Mouse (Mus musculus): Measurements from ENCODE around the gene Rgp1. TPM values are rescaled to one million over a fixed set of nuclear protein-coding genes. Genes with fewer than 3 reads are reported as not detected.

Rgp1 gene
- polyA plus RNA-seq, 1 experiment from 2014 or later = 21.0 TPM

- 87% methylated on average over 7 of the region's 7 CpGs for WGBS
- H3K27me3 ChIP-seq (ENCODE audit: low read depth, poor library complexity, severe bottlenecking) = peaks cover 31% of the 10 kb centered on the region
- H3K36me3 ChIP-seq = no peaks in the 10 kb centered on the region
- no peak for DNase-seq (ENCODE audit: low spot score)
- no peak overlapping the region for H3K27ac ChIP-seq (replicated peaks)
- H3K4me3 ChIP-seq = no peak overlapping the region
- H3K4me1 ChIP-seq = peaks cover 43% of the 10 kb centered on the region
- H3K9me3 ChIP-seq (replicated peaks) = no peaks in the 10 kb centered on the region
Observed at GRCm38 (mm10) chr4:43634621-43635374, 56.3 kb downstream of the Rgp1 start.

DNA sequence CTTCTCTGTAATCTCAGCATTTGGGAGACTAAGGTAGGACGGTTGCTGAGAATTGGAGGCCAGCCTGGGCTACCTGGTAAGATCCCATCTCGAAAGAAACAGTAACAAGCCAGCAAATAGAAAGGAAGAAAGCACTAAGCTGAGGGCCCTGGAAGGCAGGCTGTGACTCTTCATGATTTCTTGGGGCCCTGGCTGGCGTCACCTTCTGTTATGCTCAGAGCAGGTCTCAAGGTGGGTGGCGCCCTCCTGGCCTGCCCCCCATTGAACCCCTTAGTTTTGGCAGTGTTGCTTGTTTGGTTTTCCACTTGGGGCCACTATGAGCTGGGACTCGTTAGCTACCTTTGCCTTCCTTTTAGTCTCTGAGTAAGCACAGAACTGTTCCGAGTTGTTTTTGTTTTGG, 58.2 kb downstream of the Rgp1 start:
- H3K36me3 ChIP-seq = no peaks in the 10 kb centered on the region
- no peak for DNase-seq (ENCODE audit: low spot score)
- no peak overlapping the region for H3K4me3 ChIP-seq
- no peaks in the 10 kb centered on the region for H3K9me3 ChIP-seq (replicated peaks)
- H3K27me3 ChIP-seq (ENCODE audit: low read depth, poor library complexity, severe bottlenecking) = peaks cover 21% of the 10 kb centered on the region
- 79% methylated on average over 6 of the region's 6 CpGs for WGBS
- peaks cover 28% of the 10 kb centered on the region for H3K4me1 ChIP-seq
- no peak overlapping the region for H3K27ac ChIP-seq (replicated peaks)

Small RNAs within 50 kb of the gene (microRNA-seq; reads per million reads assigned to microRNA genes)
- not detected for gene Gm25262

Other genes with a start within 250 kb of the Rgp1 start
- 10.5 and 18.1 TPM in 2 replicates for gene Rusc2, start 196.7 kb upstream of the Rgp1 start, polyA plus RNA-seq (2016; fragmentation: Nextera tagmentation; extraction: Ambion mirVana)
- 0.14 and 0.25 TPM in 2 replicates for gene Fam166b, start 149.6 kb upstream of the Rgp1 start, polyA plus RNA-seq (2016; fragmentation: Nextera tagmentation; extraction: Ambion mirVana)
- 2.9 and 6.0 TPM in 2 replicates for gene Tesk1, start 136.8 kb upstream of the Rgp1 start, polyA plus RNA-seq (2016; fragmentation: Nextera tagmentation; extraction: Ambion mirVana)
- gene Cd72, start 124.1 kb upstream of the Rgp1 start, polyA plus RNA-seq (2016; fragmentation: Nextera tagmentation; extraction: Ambion mirVana) = 1.4 and 1.8 TPM in 2 replicates
- gene Sit1, start 95.0 kb upstream of the Rgp1 start, polyA plus RNA-seq (2016; fragmentation: Nextera tagmentation; extraction: Ambion mirVana) = not detected in 2 replicates
- 44.8 and 48.4 TPM in 2 replicates for gene Ccdc107, start 85.8 kb upstream of the Rgp1 start, polyA plus RNA-seq (2016; fragmentation: Nextera tagmentation; extraction: Ambion mirVana)
- 48.5 and 52.8 TPM in 2 replicates for gene Arhgef39, start 79.0 kb upstream of the Rgp1 start, polyA plus RNA-seq (2016; fragmentation: Nextera tagmentation; extraction: Ambion mirVana)
- gene Car9, start 71.7 kb upstream of the Rgp1 start, polyA plus RNA-seq (2016; fragmentation: Nextera tagmentation; extraction: Ambion mirVana) = 0.67 and 0.69 TPM in 2 replicates
- gene Tpm2, start 55.0 kb upstream of the Rgp1 start, polyA plus RNA-seq (2016; fragmentation: Nextera tagmentation; extraction: Ambion mirVana) = 41.6 and 44.5 TPM in 2 replicates
- gene Creb3, start 16.4 kb upstream of the Rgp1 start, polyA plus RNA-seq (2016; fragmentation: Nextera tagmentation; extraction: Ambion mirVana) = 43.1 and 49.1 TPM in 2 replicates
- gene Tln1, start 16.0 kb upstream of the Rgp1 start, polyA plus RNA-seq (2016; fragmentation: Nextera tagmentation; extraction: Ambion mirVana) = 43.3 and 47.2 TPM in 2 replicates
- gene Gba2, start 158 bp downstream of the Rgp1 start, polyA plus RNA-seq (2016; fragmentation: Nextera tagmentation; extraction: Ambion mirVana) = 26.7 and 31.6 TPM in 2 replicates
- gene Msmp, start 5.8 kb downstream of the Rgp1 start, polyA plus RNA-seq (2016; fragmentation: Nextera tagmentation; extraction: Ambion mirVana) = 0.32 and 0.74 TPM in 2 replicates
- 11.7 and 14.3 TPM in 2 replicates for gene Npr2, start 53.2 kb downstream of the Rgp1 start, polyA plus RNA-seq (2016; fragmentation: Nextera tagmentation; extraction: Ambion mirVana)
- 3.0 and 4.3 TPM in 2 replicates for gene Spag8, start 74.9 kb downstream of the Rgp1 start, polyA plus RNA-seq (2016; fragmentation: Nextera tagmentation; extraction: Ambion mirVana)
- 75.5 and 79.3 TPM in 2 replicates for gene Hint2, start 77.8 kb downstream of the Rgp1 start, polyA plus RNA-seq (2016; fragmentation: Nextera tagmentation; extraction: Ambion mirVana)
- gene Tmem8b, start 90.3 kb downstream of the Rgp1 start, polyA plus RNA-seq (2016; fragmentation: Nextera tagmentation; extraction: Ambion mirVana) = 4.6 and 7.2 TPM in 2 replicates
- gene Fam221b, start 90.4 kb downstream of the Rgp1 start, polyA plus RNA-seq (2016; fragmentation: Nextera tagmentation; extraction: Ambion mirVana) = 1.6 and 2.1 TPM in 2 replicates
- gene Olfr70, start 122.1 kb downstream of the Rgp1 start, polyA plus RNA-seq (2016; fragmentation: Nextera tagmentation; extraction: Ambion mirVana) = not detected in 2 replicates
- gene Olfr71, start 131.5 kb downstream of the Rgp1 start, polyA plus RNA-seq (2016; fragmentation: Nextera tagmentation; extraction: Ambion mirVana) = not detected in 2 replicates
- gene Hrct1, start 148.5 kb downstream of the Rgp1 start, polyA plus RNA-seq (2016; fragmentation: Nextera tagmentation; extraction: Ambion mirVana) = 0.21 TPM in 1 of 2 replicates, not detected in the other
- gene Spaar, start 151.3 kb downstream of the Rgp1 start, polyA plus RNA-seq (2016; fragmentation: Nextera tagmentation; extraction: Ambion mirVana) = 0.02 TPM in 1 of 2 replicates, not detected in the other
- gene Olfr159, start 192.3 kb downstream of the Rgp1 start, polyA plus RNA-seq (2016; fragmentation: Nextera tagmentation; extraction: Ambion mirVana) = not detected in 2 replicates
- gene Olfr156, start 245.2 kb downstream of the Rgp1 start, polyA plus RNA-seq (2016; fragmentation: Nextera tagmentation; extraction: Ambion mirVana) = not detected in 2 replicates

Data from midbrain, embryonic 10.5 days (tissue).